Mouse (Mus musculus) myocyte (in vitro differentiated cells): ENCODE measurements around the gene Calm5.

Experiments used
- CEBPB ChIP-seq: IDR thresholded peaks from 2 replicates; pipeline ENCODE4 v1.6.1; 2011; ENCODE audit warnings: mild to moderate bottlenecking, moderate library complexity; ENCODE audit not compliant: poor library complexity, insufficient read depth, severe bottlenecking
- E2F4 ChIP-seq: IDR thresholded peaks from one replicate; pipeline ENCODE4 v1.6.1; 2011; ENCODE audit warnings: mild to moderate bottlenecking, control low read depth, moderate library complexity; ENCODE audit not compliant: insufficient read depth
- MAX ChIP-seq: IDR thresholded peaks from one replicate; pipeline ENCODE4 v1.6.1; 2011; ENCODE audit warnings: low read depth, mild to moderate bottlenecking, control low read depth
- MYOD1 ChIP-seq, 3 experiments: IDR thresholded peaks; one replicate each; pipeline ENCODE4 v1.6.1; 2011; ENCODE audit warnings: control low read depth in 2 of 3, low read depth in 2 of 3, mild to moderate bottlenecking in 2 of 3, moderate library complexity in 1 of 3; ENCODE audit not compliant: insufficient read length in 2 of 3, control insufficient read depth in 1 of 3
- MYOG ChIP-seq, 3 experiments: IDR thresholded peaks; one replicate each; pipeline ENCODE4 v1.6.1; 2011; ENCODE audit warnings: control low read depth in 2 of 3, low read depth in 2 of 3, mild to moderate bottlenecking in 2 of 3; ENCODE audit not compliant: insufficient read length in 2 of 3, control insufficient read depth in 1 of 3, insufficient read depth in 1 of 3
- POLR2A ChIP-seq: IDR thresholded peaks from one replicate; pipeline ENCODE4 v1.6.1; 2011; ENCODE audit warnings: low read depth, mild to moderate bottlenecking, control low read depth, moderate library complexity; ENCODE audit not compliant: insufficient read length
- POLR2AphosphoS2 ChIP-seq: IDR thresholded peaks from one replicate; pipeline ENCODE4 v1.6.1; 2011; ENCODE audit warnings: low read depth, control low read depth; ENCODE audit not compliant: insufficient read length
- TCF12 ChIP-seq: IDR thresholded peaks from one replicate; pipeline ENCODE4 v1.6.1; 2011; ENCODE audit warnings: mild to moderate bottlenecking, control low read depth; ENCODE audit not compliant: poor library complexity, insufficient read depth, severe bottlenecking
- TCF3 ChIP-seq: IDR thresholded peaks from one replicate; pipeline ENCODE4 v1.6.1; 2011; ENCODE audit warnings: low read depth, control low read depth; ENCODE audit not compliant: insufficient read length
- USF1 ChIP-seq: IDR thresholded peaks from one replicate; pipeline ENCODE4 v1.6.1; 2011; ENCODE audit warnings: low read depth, mild to moderate bottlenecking, control low read depth, moderate library complexity

DNA sequence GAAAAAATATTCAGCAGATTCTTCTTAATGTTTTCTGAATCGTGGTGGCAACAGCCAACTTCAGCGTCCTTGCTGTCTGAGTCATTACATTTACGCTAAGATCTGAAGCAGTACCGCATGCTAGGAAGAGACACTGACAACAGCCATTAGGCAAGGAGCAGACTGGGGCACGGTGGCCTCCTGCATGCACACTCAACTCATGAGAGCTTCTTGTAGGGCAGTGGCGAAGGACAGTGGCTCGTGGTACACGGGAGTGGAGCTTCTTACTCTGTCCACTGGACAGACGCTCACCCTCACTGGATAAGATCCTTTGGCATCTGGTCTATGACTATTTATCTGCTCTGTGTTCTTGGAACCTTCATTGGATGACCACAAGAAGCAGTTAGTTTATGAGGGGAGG is 45.3 kb downstream of the Calm5 start:
- no peak for TF ChIP-seq USF1
- TF ChIP-seq MYOD1 (IDR thresholded peaks at IDR 0.05; ENCODE audit: control insufficient read depth in 1 of 3, insufficient read length in 2 of 3, low read depth in 2 of 3): no peak
- no peak for TF ChIP-seq TCF12
- no peak for TF ChIP-seq CEBPB
- TF ChIP-seq POLR2A: no peak
- TF ChIP-seq E2F4: no peak
- TF ChIP-seq MYOG (IDR thresholded peaks at IDR 0.05; ENCODE audit: control insufficient read depth in 1 of 3, insufficient read depth in 1 of 3, insufficient read length in 2 of 3, low read depth in 2 of 3): no peak
- TF ChIP-seq POLR2AphosphoS2: no peak
- no peak for TF ChIP-seq TCF3
- no peak for TF ChIP-seq MAX
